Mouse (Mus musculus): ENCODE data around the gene Mrps36. TPM values are rescaled to one million over a fixed set of nuclear protein-coding genes. Genes with fewer than 3 reads are reported as not detected.
"Not testable (repeated sequence)": the region's sequence is repeated elsewhere in the genome, so short reads cannot be mapped to it uniquely, and the experiment has no call there.

Mrps36 gene
- polyA plus RNA-seq, 1 experiment from 2014 or later = 125 TPM

DNA sequence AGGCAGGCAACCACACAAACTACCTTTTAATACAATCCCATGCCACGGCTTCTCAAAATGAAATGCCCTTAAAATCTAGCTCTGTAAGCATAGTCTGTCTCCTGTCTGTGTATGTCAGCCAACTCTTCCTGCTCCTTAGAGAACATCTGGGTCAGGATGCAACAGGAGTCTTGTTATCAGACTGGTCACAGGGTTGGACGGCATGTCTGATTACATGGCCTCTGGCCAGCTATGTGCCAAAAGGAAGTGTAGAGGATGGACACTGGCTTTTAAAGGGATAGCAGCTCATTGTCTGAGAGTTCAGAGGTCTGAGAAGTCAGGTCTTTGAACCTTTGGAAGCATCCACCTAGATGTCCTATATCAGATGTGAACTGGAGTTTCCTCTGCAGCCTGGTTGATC, 10.9 kb upstream of the Mrps36 start:
- Histone ChIP-seq H3K4me2 (no peak overlapping the region), H3K27me3 (replicated peaks) (no peaks in the 10 kb centered on the region), H3K9me3 (no peaks in the 10 kb centered on the region), H3K4me3 (no peak overlapping the region), H3K4me1 (no peaks in the 10 kb centered on the region), H3K9ac (no peak overlapping the region), H3K36me3 (replicated peaks) (no peaks in the 10 kb centered on the region), H3K27ac (no peak overlapping the region)
- WGBS = 90% methylated on average over 2 of the region's 2 CpGs
- ATAC-seq (replicated peaks) = no peak

DNA sequence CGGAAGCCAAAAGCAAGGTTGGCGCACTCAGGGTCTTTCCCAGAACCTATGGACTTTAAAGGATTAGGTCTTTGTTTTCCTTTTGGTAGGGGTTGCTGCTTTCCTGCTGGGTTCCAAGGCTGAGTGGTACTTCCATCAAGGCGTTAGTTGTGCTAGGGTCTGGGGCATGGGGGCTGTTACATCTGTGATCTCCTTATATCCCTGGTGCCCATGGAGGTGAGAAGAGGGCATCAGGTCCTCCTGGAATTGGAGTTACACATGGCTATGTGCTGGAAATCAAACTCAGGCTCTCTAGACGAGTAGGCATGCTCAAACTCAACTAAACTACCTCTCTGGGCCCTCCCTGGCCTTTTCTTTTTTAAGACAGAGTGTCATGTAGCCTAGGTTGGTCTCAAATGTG, 9.7 kb upstream of the Mrps36 start:
- Histone ChIP-seq H3K9me3 (no peaks in the 10 kb centered on the region), H3K4me3 (no peak overlapping the region), H3K4me2 (no peak overlapping the region), H3K9ac (no peak overlapping the region), H3K4me1 (no peaks in the 10 kb centered on the region), H3K27me3 (replicated peaks) (no peaks in the 10 kb centered on the region), H3K36me3 (replicated peaks) (no peaks in the 10 kb centered on the region), H3K27ac (no peak overlapping the region)
- 68% methylated on average over 4 of the region's 4 CpGs for WGBS
- ATAC-seq (replicated peaks) = no peak

DNA sequence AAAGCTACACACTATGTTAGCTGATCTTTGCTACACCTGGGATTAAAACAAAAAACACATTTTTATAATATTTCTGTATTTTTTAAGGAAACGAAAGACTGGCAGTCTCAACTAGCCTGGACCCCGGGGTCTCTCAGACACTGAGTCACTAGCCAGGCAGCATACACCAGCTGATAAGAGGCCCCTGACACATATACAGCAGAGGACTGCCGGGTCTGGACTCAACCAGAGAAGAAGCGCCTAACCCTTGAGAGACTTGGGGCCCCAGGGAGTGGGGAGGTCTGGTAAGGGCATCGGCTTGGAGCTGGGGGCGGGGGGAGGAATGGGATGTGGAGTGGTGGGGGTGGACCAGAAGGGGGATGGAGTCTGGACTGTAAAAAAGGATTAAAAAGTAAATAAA, 8.6 kb upstream of the Mrps36 start:
- Histone ChIP-seq H3K9me3 (no peaks in the 10 kb centered on the region), H3K27me3 (replicated peaks) (no peaks in the 10 kb centered on the region), H3K4me3 (no peak overlapping the region), H3K4me2 (no peak overlapping the region), H3K9ac (no peak overlapping the region), H3K4me1 (no peaks in the 10 kb centered on the region), H3K36me3 (replicated peaks) (no peaks in the 10 kb centered on the region), H3K27ac (no peak overlapping the region)
- no peak for ATAC-seq (replicated peaks)
- 89% methylated on average over 6 of the region's 6 CpGs for WGBS

DNA sequence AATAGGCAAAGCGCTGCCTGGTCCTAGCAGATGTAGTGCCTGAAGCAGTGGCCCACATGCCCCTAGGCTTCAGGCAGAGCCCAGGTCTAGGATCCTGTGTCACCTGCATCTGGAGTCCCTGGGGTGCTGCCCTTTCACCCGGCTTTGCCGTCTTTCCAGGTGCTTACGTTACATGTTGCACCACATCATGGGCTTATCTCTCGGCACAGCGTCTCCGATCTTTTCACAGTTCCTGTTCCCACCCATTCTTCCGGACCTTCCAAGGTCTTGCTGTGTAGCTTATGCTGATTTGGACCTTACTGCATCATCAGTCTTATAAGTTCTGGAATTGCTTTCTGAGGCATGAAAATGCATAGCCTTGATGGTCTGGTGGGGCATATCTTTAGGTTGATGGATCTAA, 8.1 kb upstream of the Mrps36 start:
- Histone ChIP-seq H3K9ac (no peak overlapping the region), H3K4me3 (no peak overlapping the region), H3K36me3 (replicated peaks) (no peaks in the 10 kb centered on the region), H3K4me2 (no peak overlapping the region), H3K4me1 (no peaks in the 10 kb centered on the region), H3K27me3 (replicated peaks) (no peaks in the 10 kb centered on the region), H3K9me3 (no peaks in the 10 kb centered on the region), H3K27ac (no peak overlapping the region)
- WGBS = 92% methylated on average over 8 of the region's 8 CpGs
- no peak for ATAC-seq (replicated peaks)

DNA sequence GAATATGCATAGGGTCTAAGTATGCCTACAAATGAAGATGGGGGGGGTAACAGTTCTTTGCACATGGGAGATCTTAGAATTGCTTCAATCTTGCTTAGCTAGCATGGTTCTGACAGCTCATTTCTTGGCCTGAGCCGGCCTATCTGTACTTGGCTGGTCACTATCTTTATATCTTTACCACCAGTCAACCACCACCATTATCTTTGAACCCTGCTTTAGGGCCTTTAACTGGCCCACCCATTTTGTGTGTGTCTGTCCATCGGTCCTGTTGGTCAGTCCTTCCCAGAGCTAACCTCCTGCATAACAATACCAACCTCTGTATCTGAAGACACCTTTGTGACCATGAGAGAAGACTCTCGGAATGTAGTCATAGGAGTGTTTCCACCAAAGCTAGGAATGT, 6.9 kb upstream of the Mrps36 start:
- H3K4me1 ChIP-seq = no peaks in the 10 kb centered on the region
- H3K27me3 ChIP-seq (replicated peaks) = no peaks in the 10 kb centered on the region
- H3K4me3 ChIP-seq = no peak overlapping the region
- no peak overlapping the region for H3K4me2 ChIP-seq
- H3K27ac ChIP-seq = no peak overlapping the region
- WGBS = 78% methylated on average over 3 of the region's 3 CpGs
- H3K9ac ChIP-seq = no peak overlapping the region
- ATAC-seq (replicated peaks) = no peak
- H3K36me3 ChIP-seq (replicated peaks) = no peaks in the 10 kb centered on the region
- H3K9me3 ChIP-seq = no peaks in the 10 kb centered on the region

DNA sequence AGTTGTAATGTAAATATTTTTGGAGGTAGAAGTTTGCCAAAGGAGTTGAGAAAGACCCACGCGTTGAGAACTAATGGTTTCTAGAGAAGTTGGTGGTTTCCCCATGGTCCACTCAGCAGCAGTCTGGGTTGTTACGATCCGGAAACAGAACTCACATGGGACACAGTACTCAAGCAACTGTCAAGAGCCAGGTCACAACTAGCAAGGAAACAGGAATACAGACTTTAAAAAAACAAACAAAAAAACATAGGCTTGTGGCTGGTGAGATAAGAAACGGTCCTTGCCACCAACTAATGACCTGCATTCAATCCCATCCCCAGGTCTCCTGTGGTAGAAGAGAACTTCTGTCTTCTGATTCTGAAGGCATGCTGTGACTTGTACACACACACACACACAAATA, 6.3 kb upstream of the Mrps36 start:
- H3K4me3 ChIP-seq = no peak overlapping the region
- no peaks in the 10 kb centered on the region for H3K4me1 ChIP-seq
- no peaks in the 10 kb centered on the region for H3K27me3 ChIP-seq (replicated peaks)
- no peaks in the 10 kb centered on the region for H3K36me3 ChIP-seq (replicated peaks)
- no peak overlapping the region for H3K4me2 ChIP-seq
- no peak overlapping the region for H3K27ac ChIP-seq
- H3K9ac ChIP-seq = no peak overlapping the region
- WGBS = 85% methylated on average over 5 of the region's 5 CpGs
- no peak for ATAC-seq (replicated peaks)
- no peaks in the 10 kb centered on the region for H3K9me3 ChIP-seq

DNA sequence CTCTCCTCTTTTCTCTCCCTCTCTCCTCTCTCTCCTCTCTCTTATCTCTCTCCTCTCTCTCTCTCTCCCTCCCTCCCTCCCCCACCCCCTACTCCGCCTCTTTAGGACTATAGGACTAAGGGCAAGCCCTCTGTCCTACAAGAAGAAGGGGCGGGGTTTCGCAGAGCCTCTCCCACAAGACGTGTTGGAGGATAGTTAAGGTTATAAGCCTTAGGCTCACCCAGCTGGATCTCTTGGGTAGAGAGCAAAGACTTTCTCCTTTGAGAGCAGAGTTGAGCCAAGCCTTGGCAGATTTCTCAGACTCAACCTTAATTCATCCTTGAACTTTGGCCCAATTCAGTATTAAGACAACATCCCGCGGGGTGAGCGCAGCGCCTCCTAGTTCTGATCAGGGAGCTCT, 4.2 kb upstream of the Mrps36 start:
- Histone ChIP-seq H3K27me3 (replicated peaks) (no peaks in the 10 kb centered on the region), H3K9me3 (no peaks in the 10 kb centered on the region), H3K4me1 (peaks cover 5% of the 10 kb centered on the region; the same call in 1 of the 2 replicates), H3K9ac (no peak overlapping the region), H3K27ac (no peak overlapping the region), H3K36me3 (replicated peaks) (no peaks in the 10 kb centered on the region), H3K4me3 (no peak overlapping the region), H3K4me2 (no peak overlapping the region)
- 44% methylated on average over 8 of the region's 8 CpGs for WGBS
- ATAC-seq (replicated peaks) = no peak

DNA sequence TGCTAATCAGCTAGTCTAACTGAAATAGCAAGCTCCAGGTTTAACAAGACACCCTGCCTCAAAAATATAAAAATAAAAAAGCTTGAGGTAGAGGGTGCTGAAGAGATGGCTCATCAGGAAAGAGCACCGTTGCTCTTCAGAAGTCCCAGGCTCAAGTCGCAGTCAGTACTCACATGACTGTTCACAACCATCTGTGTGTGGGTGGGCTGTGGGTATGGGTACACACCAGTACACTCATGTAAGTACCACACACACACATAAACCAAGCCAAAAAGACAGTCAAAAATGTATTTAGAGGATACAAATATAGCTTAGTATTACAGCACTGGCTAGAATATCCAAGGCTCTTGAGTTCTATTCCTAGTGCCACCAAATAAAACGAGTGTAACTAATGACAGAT, 1.6 kb upstream of the Mrps36 start:
- no peak overlapping the region for H3K4me3 ChIP-seq
- no peaks in the 10 kb centered on the region for H3K36me3 ChIP-seq (replicated peaks)
- 94% methylated on average over 3 of the region's 3 CpGs for WGBS
- H3K27ac ChIP-seq = no peak overlapping the region
- no peak for ATAC-seq (replicated peaks)
- H3K4me1 ChIP-seq = peaks cover 12% of the 10 kb centered on the region
- no peak overlapping the region for H3K4me2 ChIP-seq
- no peaks in the 10 kb centered on the region for H3K9me3 ChIP-seq
- H3K27me3 ChIP-seq (replicated peaks) = no peaks in the 10 kb centered on the region
- H3K9ac ChIP-seq = no peak overlapping the region

DNA sequence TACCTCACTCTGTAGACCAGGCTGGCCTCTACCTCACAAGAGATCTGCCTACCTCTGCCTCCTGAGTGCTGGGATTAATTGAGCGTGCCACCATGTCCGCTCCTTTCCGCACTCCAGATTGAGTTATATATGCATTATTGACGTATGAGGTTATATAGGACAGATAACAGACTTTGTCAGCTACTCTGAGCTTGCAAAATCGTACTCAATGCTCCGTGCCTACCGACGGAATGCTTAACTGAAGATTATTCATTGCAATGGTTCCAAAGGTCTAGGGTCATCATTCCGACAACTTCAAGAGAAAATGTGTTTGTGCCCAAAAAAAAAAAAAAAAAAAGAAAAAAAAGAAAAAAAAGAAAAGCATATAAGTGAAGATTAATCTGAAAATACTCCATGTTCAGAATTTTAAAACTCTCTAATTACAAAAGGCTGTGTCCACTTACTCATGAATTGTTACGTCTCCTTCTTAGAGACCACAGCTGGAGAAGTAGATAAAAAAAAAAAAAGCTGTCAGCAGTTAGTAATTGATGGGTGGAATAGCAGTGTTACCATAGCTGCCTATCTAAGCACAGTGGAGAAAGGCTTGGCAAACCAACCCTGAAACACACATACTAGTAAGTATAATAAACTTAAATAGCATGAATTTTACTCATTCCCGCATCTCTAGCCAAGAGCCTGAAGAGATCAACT, 968 bp downstream of the Mrps36 start:
- WGBS = 67% methylated on average over 11 of the region's 11 CpGs
- Histone ChIP-seq H3K27me3 (replicated peaks) (no peaks in the 10 kb centered on the region), H3K9ac (peak overlapping the region; percentile 85), H3K27ac (peak overlapping the region; percentile 96), H3K4me3 (peak overlapping the region; percentile 69), H3K4me2 (peak overlapping the region; percentile 59), H3K4me1 (peaks cover 12% of the 10 kb centered on the region), H3K9me3 (no peaks in the 10 kb centered on the region), H3K36me3 (replicated peaks) (no peaks in the 10 kb centered on the region)
- ATAC-seq (replicated peaks) = peak; percentile 70

DNA sequence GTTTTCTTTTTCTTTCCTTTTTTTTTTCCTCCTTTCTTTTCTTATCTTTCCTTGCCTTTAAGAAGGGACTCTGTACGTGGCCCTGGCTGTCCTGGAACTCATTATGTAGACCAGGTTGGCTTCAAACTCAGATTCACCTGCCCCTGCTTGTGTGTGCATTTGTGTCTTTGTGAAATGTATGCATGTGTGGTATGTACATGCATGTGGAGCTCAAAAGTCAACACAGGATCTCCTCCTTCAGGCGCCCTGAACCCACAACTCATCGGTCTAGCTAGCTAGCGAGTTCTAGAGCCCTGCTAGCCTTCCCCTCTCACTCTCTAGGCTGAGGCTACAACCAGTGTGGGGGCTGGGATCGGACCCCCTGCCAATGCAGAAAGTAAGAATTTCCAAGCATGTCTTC, 1.6 kb downstream of the Mrps36 start:
- H3K4me3 ChIP-seq = no peak overlapping the region
- 89% methylated on average over 5 of the region's 5 CpGs for WGBS
- H3K4me1 ChIP-seq = peaks cover 12% of the 10 kb centered on the region
- no peak overlapping the region for H3K27ac ChIP-seq
- H3K27me3 ChIP-seq (replicated peaks) = no peaks in the 10 kb centered on the region
- no peak overlapping the region for H3K9ac ChIP-seq
- ATAC-seq (replicated peaks) = no peak
- H3K36me3 ChIP-seq (replicated peaks) = no peaks in the 10 kb centered on the region
- peak overlapping the region; percentile 59; the same call in 1 of the 2 replicates for H3K4me2 ChIP-seq
- no peaks in the 10 kb centered on the region for H3K9me3 ChIP-seq

DNA sequence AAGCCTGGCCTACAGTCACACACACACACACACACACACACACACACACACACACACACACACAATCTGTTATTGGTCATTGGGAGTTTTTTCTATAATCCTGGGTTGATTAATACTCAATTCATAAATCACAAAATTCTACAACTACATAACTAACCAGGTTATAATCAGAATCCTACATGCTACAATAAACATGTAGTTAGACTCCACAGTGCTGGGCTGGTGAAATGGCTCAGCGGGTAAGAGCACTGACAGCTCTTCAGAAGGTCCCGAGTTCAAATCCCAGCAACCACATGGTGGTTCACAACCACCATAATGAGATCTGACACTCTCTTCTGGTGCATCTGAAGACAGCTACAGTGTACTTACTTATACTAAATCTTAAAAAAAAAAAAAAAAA, 11.7 kb downstream of the Mrps36 start:
- Histone ChIP-seq H3K27ac (no peak overlapping the region), H3K36me3 (replicated peaks) (peaks cover 7% of the 10 kb centered on the region), H3K4me1 (peaks cover 15% of the 10 kb centered on the region), H3K9me3 (no peaks in the 10 kb centered on the region), H3K4me2 (no peak overlapping the region), H3K4me3 (no peak overlapping the region), H3K9ac (no peak overlapping the region), H3K27me3 (replicated peaks) (no peaks in the 10 kb centered on the region)
- ATAC-seq (replicated peaks) = no peak
- 96% methylated on average over 2 of the region's 2 CpGs for WGBS

DNA sequence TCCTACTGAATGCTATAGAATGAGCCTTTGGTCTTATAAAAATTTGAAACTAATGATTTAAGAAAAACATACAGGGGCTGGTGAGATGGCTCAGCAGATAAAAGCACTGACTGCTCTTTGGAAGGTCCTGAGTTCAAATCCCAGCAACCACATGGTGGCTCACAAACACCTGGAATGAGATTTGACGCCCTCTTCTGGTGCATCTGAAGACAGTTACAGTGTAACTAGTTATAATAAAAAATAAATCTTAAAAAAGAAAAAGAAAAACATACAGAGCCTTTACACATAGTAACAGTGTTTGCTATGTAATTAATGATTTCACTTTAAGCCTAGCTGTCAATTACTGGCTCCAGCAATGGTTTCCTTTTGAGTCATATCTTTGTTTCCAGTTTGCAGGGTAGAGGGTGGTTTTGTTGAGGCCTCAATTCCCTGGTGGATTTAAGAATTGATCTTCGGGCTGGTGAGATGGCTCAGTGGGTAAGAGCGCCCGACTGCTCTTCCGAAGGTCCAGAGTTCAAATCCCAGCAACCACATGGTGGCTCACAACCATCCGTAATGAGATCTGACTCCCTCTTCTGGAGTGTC, 12.9 kb downstream of the Mrps36 start:
- not testable (repeated sequence) for H3K36me3 ChIP-seq (replicated peaks); H3K27me3 ChIP-seq (replicated peaks); H3K9ac ChIP-seq; ATAC-seq (replicated peaks); H3K9me3 ChIP-seq
- Histone ChIP-seq H3K4me2 (peak overlapping the region; percentile 75), H3K27ac (peak overlapping the region; percentile 79; the same call in 1 of the 2 replicates), H3K4me3 (peak overlapping the region; percentile 56; the same call in 1 of the 2 replicates), H3K4me1 (peaks cover 15% of the 10 kb centered on the region)
- WGBS = 89% methylated on average over 6 of the region's 6 CpGs

DNA sequence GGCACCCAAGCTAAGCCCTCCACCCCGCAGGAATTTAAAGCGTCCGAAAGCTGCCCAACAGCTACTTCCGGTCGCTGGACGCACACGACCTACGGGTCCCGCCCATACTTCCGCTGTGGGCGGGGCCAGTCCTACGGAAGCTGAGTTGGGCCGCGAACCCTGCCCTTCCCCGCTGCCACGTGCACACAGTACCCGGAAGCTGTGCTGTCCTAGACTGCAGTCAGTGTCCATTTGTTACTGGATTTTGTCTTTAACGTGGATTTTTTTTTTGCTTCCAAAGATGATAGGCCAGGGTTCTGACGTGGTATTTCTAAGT, 13.6 kb downstream of the Mrps36 start, which contains the start of gene Cdk7:
Cdk7 (minus strand) TSS at position 79 of the 316 bp plus-strand sequence.
- H3K9me3 ChIP-seq = no peaks in the 10 kb centered on the region
- peak within 1 kb of the TSS; percentile 71 for H3K9ac ChIP-seq
- peaks cover 17% of the 10 kb centered on the region for H3K4me1 ChIP-seq
- WGBS = 0% methylated on average over 19 of the region's 19 CpGs
- no peaks in the 10 kb centered on the region for H3K27me3 ChIP-seq (replicated peaks)
- H3K4me2 ChIP-seq = peak within 1 kb of the TSS; percentile 75
- H3K27ac ChIP-seq = peak within 1 kb of the TSS; percentile 79
- peak within 1 kb of the TSS; percentile 56 for H3K4me3 ChIP-seq
- peaks cover 5% of the 10 kb centered on the region; the same call in 1 of the 2 replicates for H3K36me3 ChIP-seq (replicated peaks)
- peak; percentile 99 for ATAC-seq (replicated peaks)

All from midbrain, embryonic 15.5 days (tissue).